Mouse (Mus musculus) mature B cell (primary cell): ENCODE measurements around the gene Gm4450.
"Not testable (repeated sequence)": the region's sequence is repeated elsewhere in the genome, so short reads cannot be mapped to it uniquely, and the experiment has no call there.

Source experiments
- in situ Hi-C: fragments of 300-500 bp; cut with MboI; formaldehyde crosslinking; loops from 2 replicates; pipeline ENCODE4 v1.14.3; 2019

Gm4450 gene

DNA sequence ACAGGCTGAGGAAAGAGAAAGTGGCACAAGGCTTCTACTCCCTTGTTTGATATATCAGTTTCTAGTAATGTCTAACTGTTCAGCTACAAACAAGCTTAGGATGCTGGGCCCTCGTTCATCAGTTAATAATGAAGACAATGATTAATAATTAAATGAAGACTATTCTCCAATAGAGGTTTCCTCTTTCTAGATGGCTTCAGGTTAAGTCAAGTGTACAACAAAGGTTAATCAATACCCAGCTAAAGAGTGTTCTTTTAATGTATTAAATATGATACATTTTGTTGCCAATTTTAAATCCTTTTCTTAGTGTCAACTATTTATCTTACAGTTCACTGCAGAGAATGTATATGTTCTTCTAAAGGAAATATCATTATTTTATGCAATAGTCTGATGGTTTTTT lies at the start of gene Gm4450:
Gene Gm4450, minus strand, starts transcription at position 101 of the 400 bp plus-strand sequence.
- in situ Hi-C loops: not testable (repeated sequence)

DNA sequence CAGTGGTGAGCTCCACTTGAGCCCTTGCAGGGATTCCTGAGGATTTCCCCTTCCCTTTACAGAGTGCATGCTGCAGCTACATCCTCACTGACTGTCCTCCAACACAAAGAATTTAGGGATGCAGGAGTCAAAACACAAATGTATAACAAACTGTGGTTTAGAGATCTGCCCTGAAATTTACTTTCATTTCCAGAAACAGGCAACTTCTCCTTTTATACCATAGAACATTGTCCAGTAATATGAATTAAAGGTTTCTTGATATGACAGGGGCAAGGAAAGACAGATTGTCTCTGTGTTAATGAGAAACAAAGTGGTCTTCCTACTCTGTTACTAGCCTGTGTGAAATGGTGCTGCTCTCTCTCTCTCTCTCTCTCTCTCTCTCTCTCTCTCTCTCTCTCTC lies 40.5 kb upstream of the Gm4450 start:
- in situ Hi-C loops: not testable (repeated sequence)

DNA sequence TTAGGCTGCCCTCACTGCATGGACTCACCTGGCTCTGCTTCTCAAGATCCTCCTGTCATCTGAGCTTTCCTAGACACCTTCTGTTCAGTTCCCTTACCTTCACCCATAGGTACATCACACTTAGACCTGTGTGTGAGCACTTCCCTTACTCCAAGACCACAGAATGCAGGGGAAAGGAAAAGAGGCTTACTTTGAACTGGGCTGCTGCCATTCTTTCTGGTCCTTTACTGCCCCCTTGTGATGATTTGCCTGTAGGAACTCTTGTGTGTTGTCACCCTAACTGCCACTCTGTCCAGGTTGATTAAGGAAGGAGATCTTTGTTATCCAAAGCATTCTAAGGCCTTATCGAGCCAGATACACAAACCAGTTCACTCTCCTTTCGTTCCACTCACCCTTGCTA lies 39.8 kb upstream of the Gm4450 start:
- in situ Hi-C loops: not testable (repeated sequence)

DNA sequence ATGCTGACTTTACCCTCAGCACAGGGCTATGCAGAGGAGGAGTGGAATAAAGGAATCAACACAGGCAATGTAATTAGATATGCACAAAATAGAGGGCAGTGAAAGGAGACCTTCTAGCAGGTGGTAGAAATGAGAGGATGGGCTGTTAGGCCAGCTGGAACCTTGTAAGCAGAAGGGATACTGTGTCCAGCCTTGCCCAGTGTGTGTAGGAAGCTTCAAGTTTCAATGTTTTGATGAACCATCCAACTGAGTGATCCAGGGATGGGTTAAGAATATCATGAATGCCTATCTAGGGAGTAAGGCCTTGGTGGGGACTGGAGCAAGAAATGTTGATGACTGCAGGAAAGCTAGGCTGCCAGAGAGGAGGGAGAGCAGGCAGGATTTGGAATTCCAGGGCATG lies 38.1 kb upstream of the Gm4450 start:
- in situ Hi-C loops: not testable (repeated sequence)

DNA sequence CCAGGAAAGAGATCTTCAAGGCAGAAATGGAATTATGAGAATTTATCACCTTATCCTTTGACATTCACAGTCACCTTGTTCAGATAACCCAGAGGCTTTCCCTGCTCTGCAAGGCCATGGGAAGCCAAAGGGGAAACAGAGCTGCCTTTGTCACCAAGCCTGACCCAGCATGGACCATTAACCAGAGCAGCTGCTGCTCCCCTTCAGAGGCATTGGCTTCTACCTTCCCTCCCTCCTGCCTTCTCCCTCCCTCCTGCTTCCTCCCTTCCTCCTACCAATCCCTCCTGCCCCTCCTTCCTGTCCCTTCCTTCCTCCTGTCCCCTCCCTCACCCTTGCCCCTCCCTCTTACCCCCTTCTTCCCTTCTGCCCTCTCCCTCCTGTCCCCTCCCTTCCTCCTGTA lies 37.3 kb upstream of the Gm4450 start:
- in situ Hi-C loops: not testable (repeated sequence)

DNA sequence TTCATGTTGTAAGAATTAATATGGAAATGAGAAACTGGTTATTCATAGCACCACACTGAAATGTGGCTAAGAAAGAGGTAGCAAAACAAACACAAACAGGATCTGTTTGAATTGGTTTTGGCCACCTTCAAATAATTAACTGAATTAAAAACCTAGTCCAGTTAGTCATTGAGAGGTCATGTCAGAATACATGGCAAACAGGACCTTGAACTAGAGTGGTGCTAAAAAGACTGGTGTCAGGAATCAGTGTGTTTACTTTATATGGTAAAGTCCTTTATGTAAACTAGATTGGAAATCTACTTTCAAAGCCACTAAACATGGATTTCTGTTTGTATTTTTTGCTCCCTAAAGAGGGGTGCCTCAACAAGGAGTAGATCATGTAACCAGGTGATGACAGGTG lies 14.6 kb upstream of the Gm4450 start:
- in situ Hi-C loops: not testable (repeated sequence)

DNA sequence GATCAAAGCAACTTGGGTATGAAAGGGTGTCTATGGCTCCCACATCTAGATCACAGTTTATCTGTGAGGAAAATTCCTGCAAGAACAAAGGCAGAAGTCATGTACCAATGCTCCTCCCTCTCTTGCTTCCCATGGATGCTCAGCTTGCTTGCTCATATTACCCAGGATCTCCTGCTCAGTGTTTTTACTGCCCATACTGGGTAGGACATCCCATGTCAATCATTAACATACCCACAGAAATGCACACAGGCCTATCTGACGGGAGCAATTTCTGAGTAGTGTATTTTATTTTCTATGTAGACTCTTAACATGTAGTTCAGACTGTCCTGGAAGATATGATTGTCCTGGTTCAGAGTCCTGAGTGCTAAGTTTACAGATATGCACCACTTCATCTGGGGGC lies 14.1 kb upstream of the Gm4450 start:
- in situ Hi-C loops: not testable (repeated sequence)

DNA sequence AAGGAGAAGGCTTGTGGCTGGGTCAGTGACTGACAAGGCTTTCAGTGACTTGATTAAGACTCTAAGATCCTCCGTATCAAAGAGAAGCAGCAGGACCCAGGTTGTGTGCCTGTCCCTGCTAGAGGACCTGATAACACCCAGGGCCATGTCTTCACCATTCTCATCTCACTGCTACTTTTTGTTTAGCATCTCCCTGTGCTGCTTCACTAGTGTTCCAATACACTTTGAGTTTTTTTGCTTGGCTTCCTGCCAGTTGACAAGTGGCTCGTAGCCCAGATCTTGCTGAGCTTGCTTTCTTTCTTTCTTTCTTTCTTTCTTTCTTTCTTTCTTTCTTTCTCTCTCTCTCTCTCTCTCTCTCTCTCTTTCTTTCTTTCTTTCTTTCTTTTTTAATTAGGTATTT lies 12.4 kb upstream of the Gm4450 start:
- in situ Hi-C loops: not testable (repeated sequence)

DNA sequence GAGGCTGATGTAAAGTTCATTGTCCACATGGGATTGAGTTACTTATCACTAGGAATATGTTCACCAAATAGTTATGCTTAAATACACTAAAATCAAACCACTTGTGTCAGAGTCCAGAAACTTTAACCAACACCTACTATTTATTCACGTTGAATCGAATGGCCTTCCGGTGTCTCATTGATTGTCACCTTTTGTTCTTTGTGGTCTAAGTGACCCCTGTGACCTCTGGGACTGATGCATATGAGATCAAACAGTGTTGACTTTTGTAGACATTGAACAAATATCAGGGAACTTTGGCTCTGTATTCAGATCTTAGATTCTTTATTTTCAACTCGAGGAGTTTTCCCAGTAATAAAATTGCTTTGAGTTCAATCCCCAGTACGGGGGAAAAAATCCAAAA lies 3.1 kb downstream of the Gm4450 start:
- in situ Hi-C loops: not testable (repeated sequence)

DNA sequence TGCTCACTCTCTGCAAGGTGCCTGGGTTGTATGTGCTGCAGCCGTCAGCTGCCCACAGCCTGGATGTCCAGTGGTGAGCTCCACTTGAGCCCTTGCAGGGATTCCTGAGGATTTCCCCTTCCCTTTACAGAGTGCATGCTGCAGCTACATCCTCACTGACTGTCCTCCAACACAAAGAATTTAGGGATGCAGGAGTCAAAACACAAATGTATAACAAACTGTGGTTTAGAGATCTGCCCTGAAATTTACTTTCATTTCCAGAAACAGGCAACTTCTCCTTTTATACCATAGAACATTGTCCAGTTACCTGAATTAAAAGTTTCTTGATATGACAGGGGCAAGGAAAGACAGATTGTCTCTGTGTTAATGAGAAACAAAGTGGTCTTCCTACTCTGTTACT lies 13.0 kb downstream of the Gm4450 start:
- in situ Hi-C loops: not testable (repeated sequence)

DNA sequence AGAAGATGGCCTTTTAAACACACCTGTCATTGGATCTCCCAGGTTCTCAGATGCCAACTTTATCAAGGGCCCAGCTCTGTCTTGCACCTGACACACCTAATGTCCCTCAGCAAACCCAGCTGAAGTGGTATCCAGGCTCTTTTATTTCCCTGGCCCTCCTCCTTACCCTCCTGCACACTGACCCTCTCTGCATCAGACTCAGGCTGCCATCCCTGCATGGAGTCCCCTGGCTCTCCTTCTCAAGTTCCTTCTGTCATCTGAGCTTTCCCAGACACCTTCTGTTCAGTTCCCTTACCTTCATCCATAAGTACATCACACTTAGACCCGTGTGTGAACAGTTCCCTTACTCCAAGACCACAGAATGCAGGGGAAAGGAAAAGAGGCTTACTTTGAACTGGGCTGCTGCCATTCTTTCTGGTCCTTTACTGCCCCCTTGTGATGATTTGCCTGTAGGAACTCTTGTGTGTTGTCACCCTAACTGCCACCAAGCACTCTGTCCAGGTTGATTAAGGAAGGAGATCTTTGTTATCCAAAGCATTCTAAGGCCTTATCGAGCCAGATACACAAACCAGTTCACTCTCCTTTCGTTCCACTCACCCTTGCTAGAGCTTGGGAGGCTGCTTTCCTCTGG lies 13.7 kb downstream of the Gm4450 start:
- in situ Hi-C loops: not testable (repeated sequence)

DNA sequence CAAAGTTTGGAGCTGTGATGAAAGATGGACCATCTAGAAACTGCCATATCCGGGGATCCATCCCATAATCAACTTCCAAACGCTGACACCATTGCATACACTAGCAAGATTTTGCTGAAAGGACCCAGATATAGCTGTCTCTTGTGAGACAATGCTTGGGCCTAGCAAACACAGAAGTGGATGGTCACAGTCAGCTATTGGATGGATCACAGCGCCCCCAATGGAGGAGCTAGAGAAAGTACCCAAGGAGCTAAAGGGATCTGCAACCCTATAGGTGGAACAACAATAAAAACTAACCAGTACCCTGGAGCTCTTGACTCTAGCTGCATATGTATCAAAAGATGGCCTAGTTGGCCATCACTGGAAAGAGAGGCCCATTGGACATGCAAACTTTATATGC lies 14.7 kb downstream of the Gm4450 start:
- in situ Hi-C loops: not testable (repeated sequence)

DNA sequence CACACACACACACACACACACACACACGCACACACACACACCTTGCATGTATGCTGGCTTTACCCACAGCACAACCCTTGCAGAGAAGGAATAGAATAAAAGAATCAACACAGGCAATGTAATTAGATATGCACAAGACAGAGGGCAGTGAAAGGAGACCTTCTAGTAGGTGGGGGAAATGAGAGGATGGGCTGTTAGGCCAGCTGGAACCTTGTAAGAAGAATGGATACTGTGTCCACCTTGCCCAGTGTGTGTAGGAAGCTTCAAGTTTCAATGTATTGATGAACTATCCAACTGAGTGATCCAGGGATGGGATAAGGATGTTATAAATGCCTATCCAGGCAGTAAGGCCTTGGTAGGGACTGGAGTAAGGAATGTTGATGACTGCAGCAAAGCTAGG lies 21.9 kb downstream of the Gm4450 start:
- in situ Hi-C loops: no loop called here

DNA sequence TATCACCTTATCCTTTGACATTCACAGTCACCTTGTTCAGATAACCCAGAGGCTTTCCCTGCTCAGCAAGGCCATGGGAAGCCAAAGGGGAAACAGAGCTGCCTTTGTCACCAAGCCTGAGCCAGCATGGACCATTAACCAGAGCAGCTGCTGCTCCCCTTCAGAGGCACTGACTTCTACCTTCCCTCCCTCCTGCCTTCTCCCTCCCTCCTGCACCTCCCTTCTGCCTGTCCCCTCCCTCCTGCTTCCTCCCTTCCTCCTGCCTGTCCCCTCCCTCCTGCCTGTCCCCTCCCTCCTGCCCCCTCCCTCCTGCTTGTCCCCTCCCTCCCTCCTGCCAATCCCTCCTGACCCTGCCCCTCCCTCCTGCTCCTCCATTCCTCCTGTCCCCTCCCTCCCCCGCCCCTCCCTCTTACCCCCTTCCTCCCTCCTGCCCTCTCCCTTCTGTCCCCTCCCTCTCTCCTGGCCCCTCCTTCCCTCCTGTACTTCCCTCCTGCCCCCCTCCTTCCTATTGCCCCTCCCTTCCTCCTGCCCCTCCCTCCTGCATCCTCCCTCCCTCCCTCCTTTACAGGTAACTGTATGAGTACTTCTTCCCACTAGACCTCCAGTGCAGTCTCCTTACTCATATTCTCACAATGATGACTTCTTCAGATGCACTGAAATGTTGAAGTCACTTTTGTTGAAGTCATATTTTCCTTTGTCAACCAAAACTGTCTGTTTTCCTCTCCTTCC lies 22.7 kb downstream of the Gm4450 start:
- in situ Hi-C loops: no loop called here

DNA sequence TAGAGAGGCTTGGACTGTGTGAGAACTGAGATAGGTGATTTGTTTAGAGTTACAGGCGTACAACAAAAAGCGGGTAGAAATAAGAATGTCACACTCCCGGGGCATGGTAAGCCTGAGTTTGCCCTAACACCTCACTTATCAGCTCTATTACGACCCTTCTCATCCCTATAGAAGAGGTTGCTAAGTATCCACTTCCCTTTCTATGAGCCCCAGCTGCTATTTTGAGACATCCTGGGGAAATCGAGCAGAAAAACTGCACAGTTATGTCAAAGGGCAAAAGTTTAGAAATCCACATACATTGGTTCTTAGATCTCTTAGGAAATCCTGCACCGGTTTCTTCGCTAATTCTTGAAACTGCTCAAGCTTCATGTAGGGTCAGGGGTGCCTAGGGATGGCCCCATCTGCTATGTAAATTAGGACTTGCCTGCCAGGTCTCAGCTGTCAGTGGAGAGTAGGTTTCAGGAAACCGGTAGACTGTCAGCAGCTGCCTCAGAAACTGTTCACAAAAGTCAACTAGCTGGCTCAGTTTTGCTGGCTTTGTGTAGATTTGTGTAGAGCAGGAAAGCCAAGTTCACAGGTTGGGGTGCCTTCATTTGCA lies 27.9 kb downstream of the Gm4450 start:
- in situ Hi-C loops: no loop called here

DNA sequence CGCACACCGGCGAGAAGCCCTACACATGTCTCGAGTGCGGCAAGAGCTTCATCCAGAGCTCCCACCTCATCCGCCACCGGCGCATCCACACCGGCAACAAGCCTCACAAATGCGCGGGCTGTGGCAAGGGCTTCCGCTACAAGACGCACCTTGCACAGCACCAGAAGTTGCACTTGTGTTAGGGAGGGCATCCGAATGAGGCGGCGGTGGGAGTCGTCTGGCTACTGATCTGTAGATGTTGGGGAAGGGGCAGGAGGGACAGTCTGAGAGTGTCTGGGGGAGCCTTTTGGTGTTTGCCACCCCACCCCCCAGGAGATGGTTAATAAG lies 28.5 kb downstream of the Gm4450 start:
- in situ Hi-C loops: no loop called here

DNA sequence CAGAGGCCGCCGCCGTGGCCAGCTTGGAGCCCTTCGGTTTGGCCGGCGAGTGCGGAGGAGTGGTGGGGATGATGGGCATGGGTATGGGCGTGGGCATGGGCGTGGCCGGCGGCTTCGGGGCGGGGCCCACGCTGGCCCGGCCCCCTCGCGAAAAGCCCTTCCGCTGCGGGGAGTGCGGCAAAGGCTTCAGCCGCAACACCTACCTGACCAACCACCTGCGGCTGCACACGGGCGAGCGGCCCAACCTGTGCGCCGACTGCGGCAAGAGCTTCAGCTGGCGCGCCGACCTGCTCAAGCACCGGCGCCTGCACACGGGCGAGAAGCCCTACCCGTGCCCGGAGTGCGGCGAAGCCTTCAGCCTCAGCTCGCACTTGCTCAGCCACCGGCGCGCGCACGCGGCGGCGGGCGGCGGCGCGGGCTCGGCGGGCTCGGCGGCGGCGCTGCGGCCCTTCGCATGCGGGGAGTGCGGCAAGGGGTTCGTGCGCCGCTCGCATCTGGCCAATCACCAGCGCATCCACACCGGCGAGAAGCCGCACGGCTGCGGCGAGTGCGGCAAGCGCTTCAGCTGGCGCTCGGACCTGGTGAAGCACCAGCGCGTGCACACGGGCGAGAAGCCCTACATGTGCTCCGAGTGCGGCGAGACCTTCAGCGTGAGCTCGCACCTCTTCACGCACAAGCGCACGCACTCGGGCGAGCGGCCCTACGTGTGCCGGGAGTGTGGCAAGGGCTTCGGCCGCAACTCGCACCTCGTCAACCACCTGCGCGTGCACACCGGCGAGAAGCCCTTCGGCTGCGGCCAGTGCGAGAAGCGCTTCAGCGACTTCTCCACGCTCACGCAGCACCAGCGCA lies 29.1 kb downstream of the Gm4450 start:
- in situ Hi-C loops: no loop called here

DNA sequence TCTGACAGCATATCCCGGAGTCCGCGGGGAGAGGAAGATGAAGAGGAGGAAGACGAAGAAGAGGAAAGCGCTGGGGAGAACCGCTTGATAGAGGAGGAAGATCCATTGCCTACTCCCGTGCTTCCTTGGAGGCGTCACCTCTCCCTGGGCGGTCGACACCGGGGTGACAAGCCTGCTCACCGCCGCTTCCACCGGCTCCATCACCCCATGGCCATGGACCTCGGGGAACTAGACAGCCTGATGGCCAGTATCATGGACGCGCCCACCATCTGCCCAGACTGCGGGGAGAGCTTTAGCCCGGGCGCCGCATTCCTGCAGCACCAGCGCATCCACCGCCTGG lies 29.7 kb downstream of the Gm4450 start:
- in situ Hi-C loops: no loop called here

DNA sequence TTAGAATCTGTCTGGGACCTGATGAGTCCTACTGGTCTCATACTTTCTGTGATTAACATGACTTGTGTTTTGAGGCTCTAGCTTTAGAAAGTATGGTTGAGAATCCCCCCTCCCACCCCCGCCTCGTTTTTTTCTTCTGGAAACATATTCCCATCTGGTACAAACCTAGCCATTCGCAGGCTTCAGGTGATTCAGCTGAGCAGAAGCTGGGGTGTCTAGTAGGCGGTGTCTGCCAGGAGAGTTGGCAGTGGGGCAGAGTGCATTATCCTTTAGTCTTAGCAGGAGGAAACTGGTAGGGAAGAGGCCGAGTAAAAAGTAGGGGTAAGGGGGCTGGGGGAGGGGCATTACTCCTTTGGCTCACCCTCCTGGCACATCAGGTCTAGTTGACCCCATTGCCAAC lies 30.2 kb downstream of the Gm4450 start:
- in situ Hi-C loops: no loop called here

DNA sequence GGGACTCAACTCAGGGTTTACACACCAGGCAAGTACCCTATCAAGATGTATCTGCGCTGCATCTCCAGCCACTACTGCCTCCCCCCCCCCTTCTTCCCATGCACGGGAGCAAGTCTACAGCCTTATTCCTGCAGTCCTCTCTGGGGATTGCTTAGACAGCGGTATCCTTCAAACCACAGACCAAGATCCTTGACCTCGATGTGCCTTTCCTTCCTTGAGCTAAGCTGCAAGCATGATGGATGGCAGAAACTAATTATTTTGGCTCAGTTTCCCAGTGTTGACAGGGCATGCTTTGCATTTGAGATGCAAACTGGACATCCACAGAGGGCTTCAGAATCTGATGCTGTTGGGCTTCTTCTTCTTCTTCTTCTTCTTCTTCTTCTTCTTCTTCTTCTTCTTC lies 34.0 kb downstream of the Gm4450 start:
- in situ Hi-C loops: no loop called here

DNA sequence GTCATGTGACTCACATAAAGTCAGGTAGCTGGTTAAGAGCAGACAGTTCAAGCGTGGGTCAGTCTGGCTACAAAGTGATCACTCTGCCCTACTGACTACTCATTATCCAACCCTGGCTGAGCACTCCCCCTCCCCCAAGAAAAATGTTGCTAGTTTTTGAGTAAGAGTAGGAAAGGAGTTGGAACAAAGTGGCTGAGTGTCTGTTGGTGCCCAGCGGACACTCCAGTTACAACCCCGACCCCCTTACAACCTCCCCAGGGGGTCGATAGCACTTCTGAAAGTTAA lies 37.2 kb downstream of the Gm4450 start:
- in situ Hi-C loops: no loop called here

DNA sequence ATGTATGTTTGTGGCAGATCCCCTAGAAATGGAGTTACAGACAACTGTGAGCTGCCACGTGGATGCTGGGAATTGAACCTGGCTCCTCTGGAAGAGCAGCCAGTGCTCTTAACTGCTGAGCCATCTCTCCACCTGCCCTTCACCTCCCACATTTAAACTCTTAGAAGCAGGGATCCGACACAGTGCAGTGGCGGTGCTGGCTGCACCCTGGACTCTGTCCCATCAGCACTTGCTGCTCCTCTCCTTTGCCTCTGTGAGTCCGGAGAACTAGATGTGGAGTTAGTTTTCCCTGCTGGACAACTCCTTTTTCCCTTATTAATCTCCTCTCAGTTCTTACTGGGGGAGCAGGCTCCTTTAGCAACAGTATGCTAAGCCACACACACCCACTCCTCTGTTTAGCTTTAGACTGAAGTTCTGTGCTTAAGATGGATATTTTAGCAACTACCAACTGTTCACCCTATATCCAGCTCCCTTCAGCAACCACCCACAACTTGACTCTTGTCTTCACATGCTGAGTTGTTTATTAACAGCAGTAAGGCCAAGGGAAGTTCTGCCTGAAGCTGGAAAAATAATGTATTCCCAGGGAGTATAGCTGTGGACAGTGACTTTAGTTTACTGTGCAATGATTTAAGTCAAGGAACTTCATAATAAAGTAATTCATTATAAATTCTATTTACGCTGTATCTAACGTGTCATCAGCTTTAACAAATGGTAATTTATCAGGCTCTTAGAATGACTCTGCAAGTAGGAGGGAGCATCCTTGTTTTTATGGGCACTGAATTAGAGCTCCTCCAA lies 37.7 kb downstream of the Gm4450 start:
- in situ Hi-C loops: no loop called here
